Mouse (Mus musculus) midbrain, postnatal 0 days (tissue): ENCODE results near the gene Cacnb3. TPM values are rescaled to one million over a fixed set of nuclear protein-coding genes. Genes with fewer than 3 reads are reported as not detected.
A peak's percentile ranks its signal among the peaks of the same experiment; 100 is the strongest.

Experiments
- ATAC-seq: fragments of 200-750 bp; cut with Nextera tagmentation; 2 replicates; pipeline ENCODE4 v1.8.0; 2017; ENCODE audit warnings: moderate number of reproducible peaks, mild to moderate bottlenecking, moderate TSS enrichment, moderate library complexity; ENCODE audit not compliant: low FRiP score
- DNase-seq: peaks from one replicate; pipeline ENCODE4 v3.0.0-alpha.2; 2015; ENCODE audit warnings: low spot score
- H3K27ac ChIP-seq: fragments of 300-500 bp; sonication (generic); 2 replicates; pipeline ENCODE4 v1.5.1; 2014; ENCODE audit warnings: low read depth, mild to moderate bottlenecking, low read length, mixed read lengths
- H3K27me3 ChIP-seq: fragments of 300-500 bp; sonication (generic); 2 replicates; pipeline ENCODE4 v1.6.1; 2014; ENCODE audit warnings: low read length, control low read depth, mixed read lengths; ENCODE audit not compliant: insufficient read depth
- H3K36me3 ChIP-seq: fragments of 300-500 bp; sonication (generic); 2 replicates; pipeline ENCODE4 v1.6.1; 2014; ENCODE audit warnings: low read length, control low read depth, mixed read lengths; ENCODE audit not compliant: insufficient read depth
- H3K4me1 ChIP-seq: fragments of 300-500 bp; sonication (generic); 2 replicates; pipeline ENCODE4 v1.6.1; 2014; ENCODE audit warnings: mild to moderate bottlenecking, control low read depth, antibody characterized with exemption, low read length, mixed read lengths; ENCODE audit not compliant: insufficient read depth
- H3K4me2 ChIP-seq: fragments of 300-500 bp; sonication (generic); 2 replicates; pipeline ENCODE4 v1.6.1; 2014; ENCODE audit warnings: low read depth, mild to moderate bottlenecking, low read length, mixed read lengths; ENCODE audit not compliant: poor library complexity, severe bottlenecking
- H3K4me3 ChIP-seq: fragments of 300-500 bp; sonication (generic); 2 replicates; pipeline ENCODE4 v1.5.1; 2014; ENCODE audit warnings: low read depth, mild to moderate bottlenecking, low read length, moderate library complexity
- H3K9ac ChIP-seq: fragments of 300-500 bp; sonication (generic); replicated peaks from 2 replicates; pipeline ENCODE4 v1.6.1; 2014; ENCODE audit warnings: mild to moderate bottlenecking, low read length, moderate library complexity, mixed read lengths; ENCODE audit not compliant: poor library complexity, severe bottlenecking
- H3K9me3 ChIP-seq: fragments of 300-500 bp; sonication (generic); 2 replicates; pipeline ENCODE4 v1.6.1; 2016; ENCODE audit warnings: low read length, control low read depth
- CTCF ChIP-seq: IDR thresholded peaks from 2 replicates; pipeline ENCODE4 v1.5.1; 2016; ENCODE audit warnings: antibody characterized with exemption, mild to moderate bottlenecking
- WGBS: fragments of 180-500 bp; shearing (Covaris S2); extraction: QIAGEN DNeasy Blood & Tissue Kit; methylation state at CpG from one replicate; pipeline ENCODE4 v1.1.7; 2014; 5-methylcytosine and 5-hydroxymethylcytosine counted together
- polyA plus RNA-seq: library from polyadenylated mRNA; unstranded; fragments of >200 nt; fragmentation: Nextera tagmentation; extraction: Ambion mirVana; gene quantifications from 2 replicates; pipeline ENCODE4 v1.2.1, GENCODE M21; 2015
- total RNA-seq: library from RNA; depleted of rRNA; stranded (reverse); fragments of >200 nt; gene quantifications from 2 replicates; pipeline ENCODE4 v1.2.3, GENCODE M21; 2014

Gene Cacnb3
- total and polyA plus RNA-seq, 2 experiments from 2014 or later: 150 to 239 TPM

- Histone ChIP-seq H3K4me1 (no peaks in the 10 kb centered on the region), H3K27me3 (peaks cover 3% of the 10 kb centered on the region; the same call in 1 of the 2 replicates), H3K4me2 (no peak overlapping the region), H3K4me3 (no peak overlapping the region), H3K9me3 (no peaks in the 10 kb centered on the region), H3K36me3 (no peaks in the 10 kb centered on the region), H3K27ac (no peak overlapping the region), H3K9ac (no peak overlapping the region)
- ATAC-seq: no peak
- no peak for DNase-seq
- no peak for TF ChIP-seq CTCF
- 11% methylated on average over 7 of the region's 7 CpGs for WGBS
Observed at GRCm38 (mm10) chr15:98622199-98622598, 8.4 kb upstream of the Cacnb3 start.

- no peaks in the 10 kb centered on the region for H3K4me1 ChIP-seq
- no peak overlapping the region for H3K9ac ChIP-seq
- no peaks in the 10 kb centered on the region for H3K36me3 ChIP-seq
- H3K27ac ChIP-seq: no peak overlapping the region
- TF ChIP-seq CTCF: no peak
- no peak for ATAC-seq
- H3K4me2 ChIP-seq: no peak overlapping the region
- H3K4me3 ChIP-seq: no peak overlapping the region
- DNase-seq: no peak
- WGBS: 22% methylated on average over 6 of the region's 6 CpGs
- peaks cover 3% of the 10 kb centered on the region; the same call in 1 of the 2 replicates for H3K27me3 ChIP-seq
- no peaks in the 10 kb centered on the region for H3K9me3 ChIP-seq
Observed at GRCm38 (mm10) chr15:98622721-98623120, 7.9 kb upstream of the Cacnb3 start.

DNA sequence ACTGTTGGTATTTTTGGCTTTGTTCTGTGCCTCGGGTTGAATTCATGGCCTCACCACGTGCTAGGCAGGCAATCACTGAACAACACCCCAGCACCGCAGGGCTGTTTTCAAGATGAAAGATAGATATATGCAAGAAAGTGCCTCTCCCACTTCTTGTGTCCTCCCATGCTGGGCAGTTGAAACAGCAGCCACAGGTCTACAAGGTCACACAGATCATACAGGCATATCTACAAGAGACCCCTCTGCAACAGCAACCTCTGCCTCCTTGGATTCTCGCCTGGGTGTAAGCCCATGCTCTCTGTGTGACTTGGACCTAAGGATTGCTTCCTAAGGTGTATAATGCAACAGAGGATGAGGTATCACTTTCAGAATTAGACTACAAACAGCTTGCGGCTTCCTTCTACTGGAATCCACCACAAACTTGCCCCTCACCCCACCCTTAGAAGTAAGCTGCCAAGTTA lies 7.2 kb upstream of the Cacnb3 start:
- Histone ChIP-seq H3K36me3 (no peaks in the 10 kb centered on the region), H3K27ac (no peak overlapping the region), H3K27me3 (peaks cover 3% of the 10 kb centered on the region; the same call in 1 of the 2 replicates), H3K4me2 (no peak overlapping the region), H3K9me3 (no peaks in the 10 kb centered on the region), H3K4me1 (peaks cover 2% of the 10 kb centered on the region; the same call in 1 of the 2 replicates), H3K9ac (no peak overlapping the region), H3K4me3 (no peak overlapping the region)
- WGBS: 61% methylated on average over 5 of the region's 5 CpGs
- TF ChIP-seq CTCF: no peak
- no peak for DNase-seq
- no peak for ATAC-seq

DNA sequence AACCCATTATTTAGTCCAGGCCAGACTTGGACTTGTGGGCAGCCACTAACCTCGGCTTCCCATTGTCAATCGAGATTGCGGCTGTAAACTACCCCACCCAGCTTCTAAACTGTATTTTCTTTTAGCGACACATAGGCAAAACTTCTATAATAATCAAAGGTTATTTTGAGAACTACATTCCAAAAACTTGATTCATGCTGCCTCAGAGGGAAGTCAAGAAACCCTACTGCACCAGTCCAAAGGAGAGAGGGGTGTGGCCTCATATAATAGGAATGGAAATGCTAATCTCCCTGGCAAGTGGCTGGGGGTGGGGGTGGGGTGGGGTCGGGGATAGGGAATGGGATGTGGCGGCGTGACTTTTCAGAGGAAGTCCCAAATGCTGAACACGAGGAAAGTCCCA lies 4.6 kb upstream of the Cacnb3 start:
- Histone ChIP-seq H3K9me3 (no peaks in the 10 kb centered on the region), H3K27ac (no peak overlapping the region), H3K4me2 (no peak overlapping the region), H3K27me3 (no peaks in the 10 kb centered on the region), H3K4me3 (no peak overlapping the region), H3K9ac (no peak overlapping the region), H3K4me1 (peaks cover 8% of the 10 kb centered on the region; the same call in 1 of the 2 replicates), H3K36me3 (no peaks in the 10 kb centered on the region)
- no peak for ATAC-seq
- no peak for DNase-seq
- WGBS: 19% methylated on average over 8 of the region's 8 CpGs
- TF ChIP-seq CTCF: no peak

- Histone ChIP-seq H3K9ac (no peak overlapping the region), H3K4me2 (no peak overlapping the region), H3K27me3 (no peaks in the 10 kb centered on the region), H3K9me3 (no peaks in the 10 kb centered on the region), H3K4me3 (no peak overlapping the region), H3K27ac (no peak overlapping the region), H3K4me1 (peaks cover 8% of the 10 kb centered on the region; the same call in 1 of the 2 replicates), H3K36me3 (no peaks in the 10 kb centered on the region)
- ATAC-seq (no peak), DNase-seq (no peak)
- 0 out of 2 replicates have a peak, but pooled peaks have one; percentile 3 for TF ChIP-seq CTCF
- 77% methylated on average over 7 of the region's 7 CpGs for WGBS
Observed at GRCm38 (mm10) chr15:98626487-98627212, 4.0 kb upstream of the Cacnb3 start.

DNA sequence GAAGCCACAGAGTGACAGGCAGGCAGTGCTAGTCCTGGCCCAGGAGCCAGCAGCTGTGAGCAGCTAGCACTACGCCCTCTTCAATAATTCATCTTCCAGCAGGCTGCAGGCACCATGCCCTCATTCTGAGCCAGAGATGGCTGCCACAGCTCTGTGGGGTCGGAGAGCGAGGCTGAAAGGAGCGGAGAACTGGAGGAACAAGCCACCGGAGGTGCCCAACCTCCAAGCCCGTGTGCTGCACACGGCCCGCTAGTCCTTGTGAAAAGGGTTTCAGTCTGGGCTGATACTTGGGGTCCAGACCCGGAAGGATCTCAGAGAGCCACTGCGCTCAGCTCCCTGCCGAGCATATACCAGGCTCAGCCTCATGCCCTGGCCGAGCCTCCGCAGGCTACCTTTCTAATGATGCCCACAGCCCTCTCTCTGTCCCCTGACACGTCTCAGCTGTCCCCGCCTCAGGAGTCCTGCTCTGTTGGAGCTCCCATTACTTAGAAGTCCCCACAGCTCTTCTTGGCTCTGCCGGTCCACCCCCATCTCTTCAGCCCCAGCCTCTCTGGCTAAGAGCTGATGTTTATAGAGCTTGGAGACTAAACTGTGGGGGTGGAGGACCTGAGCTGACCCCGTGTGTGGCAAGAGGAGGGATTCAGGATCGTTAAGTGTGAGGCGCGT lies 1.9 kb upstream of the Cacnb3 start:
- Histone ChIP-seq H3K36me3 (no peaks in the 10 kb centered on the region), H3K9ac (peak overlapping the region; percentile 14; the same call in 1 of the 2 replicates), H3K27me3 (no peaks in the 10 kb centered on the region), H3K4me2 (peak overlapping the region; percentile 33), H3K4me3 (no peak overlapping the region), H3K9me3 (no peaks in the 10 kb centered on the region), H3K27ac (peak overlapping the region; percentile 38; the same call in 1 of the 2 replicates), H3K4me1 (peaks cover 8% of the 10 kb centered on the region; the same call in 1 of the 2 replicates)
- 9% methylated on average over 20 of the region's 20 CpGs for WGBS
- TF ChIP-seq CTCF: no peak
- ATAC-seq: peak; percentile 25; the same call in 1 of the 2 replicates
- peak; percentile 54 for DNase-seq
